Mouse (Mus musculus) neural tube, embryonic 14.5 days (tissue): ENCODE measurements around the gene Cyp3a44. TPM values are rescaled to one million over a fixed set of nuclear protein-coding genes. Genes with fewer than 3 reads are reported as not detected.
"Not testable (repeated sequence)": the region's sequence is repeated elsewhere in the genome, so short reads cannot be mapped to it uniquely, and the experiment has no call there.

Experiments
- ATAC-seq: fragments of 200-750 bp; cut with Nextera tagmentation; 2 replicates; pipeline ENCODE4 v1.8.0; 2017; ENCODE audit warnings: low read depth, mild to moderate bottlenecking, moderate TSS enrichment, moderate library complexity
- H3K27ac ChIP-seq: fragments of 300-500 bp; sonication (generic); 2 replicates; pipeline ENCODE4 v1.5.1; 2014; ENCODE audit warnings: low read depth, mild to moderate bottlenecking, control low read depth, low read length, moderate library complexity, mixed read lengths
- H3K27me3 ChIP-seq: fragments of 300-500 bp; sonication (generic); 2 replicates; pipeline ENCODE4 v1.6.1; 2014; ENCODE audit warnings: low read length; ENCODE audit not compliant: control insufficient read depth, insufficient read depth
- H3K36me3 ChIP-seq: fragments of 300-500 bp; sonication (generic); 2 replicates; pipeline ENCODE4 v1.6.1; 2014; ENCODE audit warnings: low read length, mixed read lengths; ENCODE audit not compliant: control insufficient read depth, insufficient read depth
- H3K4me1 ChIP-seq: fragments of 300-500 bp; sonication (generic); 2 replicates; pipeline ENCODE4 v1.6.1; 2014; ENCODE audit warnings: low read length; ENCODE audit not compliant: control insufficient read depth, insufficient read depth
- H3K4me2 ChIP-seq: fragments of 300-500 bp; sonication (generic); 2 replicates; pipeline ENCODE4 v1.6.1; 2014; ENCODE audit warnings: mild to moderate bottlenecking, low read depth, low read length, control low read depth
- H3K4me3 ChIP-seq: fragments of 300-500 bp; sonication (generic); 2 replicates; pipeline ENCODE4 v1.5.1; 2014; ENCODE audit warnings: low read depth, low read length, control low read depth, mixed read lengths
- H3K9ac ChIP-seq: fragments of 300-500 bp; sonication (generic); replicated peaks from 2 replicates; pipeline ENCODE4 v1.6.1; 2014; ENCODE audit warnings: low read depth, mild to moderate bottlenecking, control low read depth, low read length, mixed read lengths
- H3K9me3 ChIP-seq: fragments of 300-500 bp; sonication (generic); 2 replicates; pipeline ENCODE4 v1.6.1; 2016; ENCODE audit warnings: low read length; ENCODE audit not compliant: control insufficient read depth
- WGBS: fragments of 180-500 bp; shearing (Covaris S2); extraction: QIAGEN DNeasy Blood & Tissue Kit; methylation state at CpG from one replicate; pipeline ENCODE4 v1.1.7; 2014; 5-methylcytosine and 5-hydroxymethylcytosine counted together
- polyA plus RNA-seq: library from polyadenylated mRNA; unstranded; fragments of >200 nt; fragmentation: Nextera tagmentation; extraction: Ambion mirVana; gene quantifications from 2 replicates; pipeline ENCODE4 v1.2.1, GENCODE M21; 2014

The Cyp3a44 gene
- not detected in 2 replicates for polyA plus RNA-seq

GRCm38 (mm10) chr5:145805796-145806195, at the start of gene Cyp3a44:
Gene Cyp3a44 (minus strand): TSS chr5:145805874.
- H3K4me3 ChIP-seq, ATAC-seq, H3K27me3 ChIP-seq, H3K4me2 ChIP-seq, H3K9ac ChIP-seq, H3K36me3 ChIP-seq, H3K4me1 ChIP-seq, H3K27ac ChIP-seq, H3K9me3 ChIP-seq: not testable (repeated sequence)
- WGBS, result 76% methylated on average over 2 of the region's 2 CpGs

DNA sequence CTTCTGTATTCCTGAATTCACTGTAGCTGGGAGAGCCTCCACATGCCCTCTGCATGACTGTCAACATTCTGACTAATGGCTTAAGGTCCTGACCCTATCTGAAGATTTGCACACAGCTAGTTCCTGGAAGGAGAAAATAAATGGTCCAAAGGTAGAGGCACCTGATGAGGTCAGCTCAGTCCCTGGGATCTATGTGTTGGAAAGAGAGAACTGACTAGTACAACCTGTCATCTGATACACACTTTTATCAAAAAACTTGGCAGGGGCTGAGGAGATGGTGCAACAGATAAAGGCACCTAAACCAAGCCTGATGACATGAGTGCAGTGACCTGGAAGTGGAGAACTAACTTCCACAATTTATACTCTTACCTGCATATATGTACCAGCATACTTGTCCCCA, 5.4 kb downstream of the Cyp3a44 start:
- not testable (repeated sequence) for H3K4me1 ChIP-seq, H3K4me2 ChIP-seq, H3K36me3 ChIP-seq, H3K27me3 ChIP-seq, H3K27ac ChIP-seq, H3K9me3 ChIP-seq, ATAC-seq, H3K4me3 ChIP-seq, H3K9ac ChIP-seq

GRCm38 (mm10) chr5:145793232-145793631, 12.4 kb downstream of the Cyp3a44 start:
- H3K4me3 ChIP-seq, H3K27ac ChIP-seq, H3K4me1 ChIP-seq, H3K9ac ChIP-seq, H3K36me3 ChIP-seq, H3K27me3 ChIP-seq, H3K9me3 ChIP-seq, H3K4me2 ChIP-seq, ATAC-seq: not testable (repeated sequence)

DNA sequence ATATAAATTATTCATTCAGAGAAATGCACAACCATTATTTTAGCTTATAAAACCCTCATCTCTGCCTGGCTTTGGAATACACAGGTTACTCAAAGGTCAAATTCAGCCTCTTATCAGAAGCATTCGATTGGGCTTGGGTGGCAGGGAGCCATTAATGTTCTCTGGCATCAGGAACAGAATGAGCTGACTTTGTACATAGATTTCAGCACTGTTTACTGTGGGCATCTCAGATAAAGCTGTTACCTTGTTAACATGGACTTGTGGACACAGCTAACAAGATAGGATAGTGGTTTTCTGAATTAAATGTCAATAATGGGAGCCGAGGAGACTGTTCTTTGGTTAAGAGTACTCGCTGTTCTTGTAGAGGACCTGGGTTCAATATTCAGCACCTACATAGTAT, 68.2 kb downstream of the Cyp3a44 start:
- ATAC-seq, H3K9ac ChIP-seq, H3K4me3 ChIP-seq, H3K4me1 ChIP-seq, H3K4me2 ChIP-seq, H3K27ac ChIP-seq, H3K9me3 ChIP-seq, H3K36me3 ChIP-seq, H3K27me3 ChIP-seq: not testable (repeated sequence)
- 72% methylated on average over 3 of the region's 3 CpGs for WGBS

Other genes with a start within 250 kb of the Cyp3a44 start
- gene Cyp3a41b, start 221.1 kb downstream of the Cyp3a44 start, polyA plus RNA-seq, result not detected in 2 replicates
- gene Cyp3a41a, start 85.7 kb downstream of the Cyp3a44 start, polyA plus RNA-seq, result not detected in 2 replicates
- not detected in 2 replicates for gene Cyp3a11, start 74.1 kb upstream of the Cyp3a44 start, polyA plus RNA-seq
- gene Cyp3a25, start 203.7 kb upstream of the Cyp3a44 start, polyA plus RNA-seq, result not detected in 2 replicates